Mouse (Mus musculus) megakaryocyte, adult 5-6 weeks (primary cell): ENCODE results near the gene Zcwpw1. TPM values are rescaled to one million over a fixed set of nuclear protein-coding genes. Genes with fewer than 3 reads are reported as not detected.

Source experiments
- ATAC-seq: 2 replicates; pipeline ENCODE4 v1.8.0; 2016; ENCODE audit warnings: mild to moderate bottlenecking, inconsistent platforms; ENCODE audit not compliant: poor library complexity, severe bottlenecking
- total RNA-seq, 2 experiments: library from RNA; stranded (forward) in 1 of 2; stranded (reverse) in 1 of 2; fragments of 153-499, 151-499 nt in 1 of 2; fragments of 221-1000, 200-1000 nt in 1 of 2; gene quantifications; 2 replicates each; pipeline versions ENCODE4 v1.2.3 to v1.2.4; 2015 to 2017

Zcwpw1 gene
- total RNA-seq, 2 experiments from 2014 or later, result 6.4 to 16.1 TPM

- ATAC-seq, result no peak
Measured at GRCm38 (mm10) chr5:137753111-137753832, 34.3 kb upstream of the Zcwpw1 start.

GRCm38 (mm10) chr5:137755425-137755824 is 32.2 kb upstream of the Zcwpw1 start:
- ATAC-seq, result no peak

- no peak for ATAC-seq
Measured at GRCm38 (mm10) chr5:137756106-137756505, 31.5 kb upstream of the Zcwpw1 start.

GRCm38 (mm10) chr5:137756882-137757661 is 30.5 kb upstream of the Zcwpw1 start:
- peak; percentile 87 for ATAC-seq

- no peak for ATAC-seq
Measured at GRCm38 (mm10) chr5:137757887-137758286, 29.7 kb upstream of the Zcwpw1 start.

GRCm38 (mm10) chr5:137758921-137759534 is 28.6 kb upstream of the Zcwpw1 start:
- ATAC-seq, result no peak

GRCm38 (mm10) chr5:137759971-137760412 is 27.6 kb upstream of the Zcwpw1 start:
- ATAC-seq, result peak; percentile 87

GRCm38 (mm10) chr5:137764609-137765340 is 22.8 kb upstream of the Zcwpw1 start:
- ATAC-seq, result no peak

GRCm38 (mm10) chr5:137766270-137766669 is 21.3 kb upstream of the Zcwpw1 start:
- ATAC-seq, result no peak

GRCm38 (mm10) chr5:137768475-137768874 is 19.1 kb upstream of the Zcwpw1 start:
- no peak for ATAC-seq

GRCm38 (mm10) chr5:137770709-137771108 is 16.9 kb upstream of the Zcwpw1 start:
- peak; percentile 93 for ATAC-seq

- ATAC-seq, result no peak
Measured at GRCm38 (mm10) chr5:137772755-137773154, 14.8 kb upstream of the Zcwpw1 start.

- no peak for ATAC-seq
Measured at GRCm38 (mm10) chr5:137775587-137776290, 11.9 kb upstream of the Zcwpw1 start.

- peak; percentile 22 for ATAC-seq
Measured at GRCm38 (mm10) chr5:137776408-137776918, 11.1 kb upstream of the Zcwpw1 start.

- ATAC-seq, result no peak
Measured at GRCm38 (mm10) chr5:137777267-137777845, 10.2 kb upstream of the Zcwpw1 start.

- peak; percentile 97 for ATAC-seq
Measured at GRCm38 (mm10) chr5:137778635-137779034, 9.0 kb upstream of the Zcwpw1 start, which contains the start of gene Ppp1r35. TSS of gene Ppp1r35 (plus strand) at chr5:137778849.

- peak; percentile 27 for ATAC-seq
Measured at GRCm38 (mm10) chr5:137779053-137779933, 8.3 kb upstream of the Zcwpw1 start.

- ATAC-seq, result no peak
Measured at GRCm38 (mm10) chr5:137781661-137782060, 5.9 kb upstream of the Zcwpw1 start.
